Mouse (Mus musculus): ENCODE results near the gene Ak3. TPM values are rescaled to one million over a fixed set of nuclear protein-coding genes. Genes with fewer than 3 reads are reported as not detected.

Gene Ak3
- polyA plus RNA-seq, 1 experiment from 2014 or later, result 106 TPM

GRCm38 (mm10) chr19:29031788-29032187, 16.0 kb downstream of the Ak3 start:
- no peak overlapping the region for H3K4me3 ChIP-seq (ENCODE audit: low read length)
- H3K9ac ChIP-seq (replicated peaks; ENCODE audit: low read length), result no peak overlapping the region
- H3K9me3 ChIP-seq (ENCODE audit: low read length), result no peaks in the 10 kb centered on the region
- H3K27ac ChIP-seq (ENCODE audit: low read length), result no peak overlapping the region
- no peak for ATAC-seq (ENCODE audit: low FRiP score, low TSS enrichment)
- no peak overlapping the region for H3K4me2 ChIP-seq (replicated peaks; ENCODE audit: low read depth, low read length)
- no peaks in the 10 kb centered on the region for H3K4me1 ChIP-seq (ENCODE audit: insufficient read depth, low read length)
- WGBS, result 96% methylated on average over 3 of the region's 3 CpGs
- peaks cover 30% of the 10 kb centered on the region for H3K36me3 ChIP-seq (ENCODE audit: insufficient read depth, low read length)
- H3K27me3 ChIP-seq (ENCODE audit: insufficient read depth, low read length), result no peaks in the 10 kb centered on the region

GRCm38 (mm10) chr19:29024391-29024947, 23.3 kb downstream of the Ak3 start:
- WGBS, result 84% methylated on average over 11 of the region's 11 CpGs
- Histone ChIP-seq H3K9ac (replicated peaks; ENCODE audit: low read length) (no peak overlapping the region), H3K9me3 (ENCODE audit: low read length) (no peaks in the 10 kb centered on the region), H3K27me3 (ENCODE audit: insufficient read depth, low read length) (no peaks in the 10 kb centered on the region), H3K4me3 (ENCODE audit: low read length) (no peak overlapping the region), H3K4me1 (ENCODE audit: insufficient read depth, low read length) (no peaks in the 10 kb centered on the region), H3K4me2 (replicated peaks; ENCODE audit: low read depth, low read length) (no peak overlapping the region), H3K36me3 (ENCODE audit: insufficient read depth, low read length) (peaks cover 50% of the 10 kb centered on the region), H3K27ac (ENCODE audit: low read length) (no peak overlapping the region)
- no peak for ATAC-seq (ENCODE audit: low FRiP score, low TSS enrichment)

DNA sequence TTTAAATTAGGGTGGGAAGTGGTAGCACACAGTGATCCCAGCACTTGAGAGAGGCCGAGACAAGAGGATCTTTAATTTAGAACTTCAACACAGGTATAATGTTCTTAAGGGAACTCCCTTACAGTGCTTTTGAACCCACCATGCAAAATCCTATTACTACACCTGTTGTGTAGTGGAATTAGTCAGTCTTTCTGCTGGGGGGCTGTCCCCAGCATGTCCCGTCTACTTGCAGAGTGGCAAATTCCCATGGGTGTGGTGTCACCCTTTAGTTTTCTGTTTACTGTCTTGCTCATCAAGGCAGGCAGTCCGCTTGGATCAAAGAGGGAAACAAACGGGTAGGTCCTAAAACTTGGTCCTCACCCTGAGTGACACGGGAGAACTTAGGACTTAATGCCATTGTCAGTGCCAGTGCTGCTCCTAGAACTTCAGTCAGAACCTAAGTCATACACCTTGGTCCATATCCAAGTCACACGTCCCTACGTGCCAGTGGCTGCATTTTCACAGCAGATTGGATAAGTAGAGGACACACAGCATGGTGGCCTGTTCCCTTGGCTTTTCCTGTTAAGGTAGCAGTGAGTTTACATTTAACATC, 25.9 kb downstream of the Ak3 start:
- Histone ChIP-seq H3K36me3 (ENCODE audit: insufficient read depth, low read length) (peaks cover 62% of the 10 kb centered on the region), H3K27me3 (ENCODE audit: insufficient read depth, low read length) (no peaks in the 10 kb centered on the region), H3K4me3 (ENCODE audit: low read length) (no peak overlapping the region), H3K4me1 (ENCODE audit: insufficient read depth, low read length) (no peaks in the 10 kb centered on the region), H3K27ac (ENCODE audit: low read length) (no peak overlapping the region), H3K9me3 (ENCODE audit: low read length) (no peaks in the 10 kb centered on the region), H3K4me2 (replicated peaks; ENCODE audit: low read depth, low read length) (no peak overlapping the region), H3K9ac (replicated peaks; ENCODE audit: low read length) (no peak overlapping the region)
- no peak for ATAC-seq (ENCODE audit: low FRiP score, low TSS enrichment)
- WGBS, result 86% methylated on average over 7 of the region's 7 CpGs

DNA sequence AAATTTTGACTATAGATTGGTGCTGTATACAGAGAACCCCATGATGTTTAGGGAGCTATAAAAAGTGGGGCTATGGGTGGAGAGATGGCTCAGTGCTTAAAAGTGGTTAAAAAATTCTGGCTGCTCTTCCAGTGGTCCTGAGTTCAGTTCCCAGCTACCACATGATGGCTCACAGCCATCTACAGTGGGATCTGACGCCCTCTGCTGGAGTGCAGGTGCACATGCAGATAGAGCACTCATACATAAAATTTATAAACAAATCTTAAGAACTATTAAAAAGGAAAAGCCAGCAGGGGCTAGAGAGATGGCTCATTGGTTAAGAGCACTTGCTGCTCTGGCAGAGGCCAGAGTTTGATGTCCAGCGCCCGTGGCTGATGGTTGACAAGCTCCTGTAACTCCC, 28.1 kb downstream of the Ak3 start:
- Histone ChIP-seq H3K27ac (ENCODE audit: low read length) (no peak overlapping the region), H3K4me2 (replicated peaks; ENCODE audit: low read depth, low read length) (no peak overlapping the region), H3K36me3 (ENCODE audit: insufficient read depth, low read length) (peaks cover 51% of the 10 kb centered on the region), H3K4me3 (ENCODE audit: low read length) (no peak overlapping the region), H3K9me3 (ENCODE audit: low read length) (no peaks in the 10 kb centered on the region), H3K9ac (replicated peaks; ENCODE audit: low read length) (no peak overlapping the region), H3K27me3 (ENCODE audit: insufficient read depth, low read length) (no peaks in the 10 kb centered on the region), H3K4me1 (ENCODE audit: insufficient read depth, low read length) (no peaks in the 10 kb centered on the region)
- ATAC-seq (ENCODE audit: low FRiP score, low TSS enrichment), result no peak
- WGBS, result 90% methylated on average over 3 of the region's 3 CpGs

DNA sequence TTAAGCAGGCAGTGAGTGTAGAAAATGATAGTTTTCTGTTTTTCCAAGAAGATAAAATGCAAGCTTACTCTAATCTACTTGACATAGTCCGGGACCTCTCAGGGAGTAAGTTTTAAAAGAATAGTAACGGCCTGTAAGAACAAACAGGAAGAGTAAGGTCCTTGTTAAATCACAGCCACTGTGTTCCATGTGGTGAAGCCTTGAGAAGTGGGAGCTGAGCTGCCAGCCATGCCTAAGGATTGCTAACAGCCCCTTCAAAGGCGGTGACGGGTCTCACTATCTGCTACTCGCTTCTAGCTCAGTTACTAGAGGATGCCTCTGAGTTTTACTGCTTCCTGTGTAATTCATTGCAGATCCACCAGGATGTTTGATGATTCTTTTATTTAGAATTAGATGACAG, 31.0 kb downstream of the Ak3 start:
- H3K4me3 ChIP-seq (ENCODE audit: low read length), result no peak overlapping the region
- WGBS, result 51% methylated on average over 5 of the region's 5 CpGs
- 0 out of 2 replicates have a peak, but pooled peaks cover 2% of the 10 kb centered on the region for H3K4me1 ChIP-seq (ENCODE audit: insufficient read depth, low read length)
- H3K27ac ChIP-seq (ENCODE audit: low read length), result peak overlapping the region; percentile 46; the same call in 1 of the 2 replicates
- no peak overlapping the region for H3K9ac ChIP-seq (replicated peaks; ENCODE audit: low read length)
- no peak for ATAC-seq (ENCODE audit: low FRiP score, low TSS enrichment)
- H3K4me2 ChIP-seq (replicated peaks; ENCODE audit: low read depth, low read length), result no peak overlapping the region
- H3K27me3 ChIP-seq (ENCODE audit: insufficient read depth, low read length), result no peaks in the 10 kb centered on the region
- peaks cover 41% of the 10 kb centered on the region for H3K36me3 ChIP-seq (ENCODE audit: insufficient read depth, low read length)
- no peaks in the 10 kb centered on the region for H3K9me3 ChIP-seq (ENCODE audit: low read length)

DNA sequence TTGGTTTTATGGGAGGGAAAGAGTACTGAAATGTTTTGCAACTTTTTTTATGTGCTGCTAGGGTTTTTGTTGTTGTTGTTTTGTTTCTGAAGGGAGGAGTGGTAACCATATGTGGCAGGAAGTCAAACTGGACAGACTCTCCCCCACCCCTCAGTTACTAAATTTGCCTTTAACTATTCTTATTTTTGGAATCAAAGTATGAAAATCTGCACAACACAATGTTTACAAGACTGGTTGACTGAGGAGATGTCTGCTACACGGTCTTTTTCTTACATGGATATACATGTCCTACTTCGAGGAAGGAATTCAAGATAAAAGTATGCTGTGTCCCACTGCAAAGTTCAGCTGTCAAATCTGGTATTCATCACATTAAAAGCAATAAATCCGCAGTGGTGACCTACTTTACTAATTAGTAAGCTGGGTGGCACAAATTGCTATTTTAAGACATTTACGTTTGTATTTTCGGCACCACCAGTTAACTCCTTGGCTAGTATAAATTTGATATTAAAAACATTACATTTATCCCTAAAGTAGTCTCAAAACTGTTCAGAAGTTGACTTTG, 31.5 kb downstream of the Ak3 start:
- H3K36me3 ChIP-seq (ENCODE audit: insufficient read depth, low read length), result peaks cover 40% of the 10 kb centered on the region
- 0 out of 2 replicates have a peak, but pooled peaks cover 2% of the 10 kb centered on the region for H3K4me1 ChIP-seq (ENCODE audit: insufficient read depth, low read length)
- H3K27ac ChIP-seq (ENCODE audit: low read length), result peak overlapping the region; percentile 69; the same call in 1 of the 2 replicates
- WGBS, result 58% methylated on average over 5 of the region's 5 CpGs
- no peak for ATAC-seq (ENCODE audit: low FRiP score, low TSS enrichment)
- no peaks in the 10 kb centered on the region for H3K9me3 ChIP-seq (ENCODE audit: low read length)
- no peak overlapping the region for H3K4me2 ChIP-seq (replicated peaks; ENCODE audit: low read depth, low read length)
- no peak overlapping the region for H3K4me3 ChIP-seq (ENCODE audit: low read length)
- no peaks in the 10 kb centered on the region for H3K27me3 ChIP-seq (ENCODE audit: insufficient read depth, low read length)
- no peak overlapping the region for H3K9ac ChIP-seq (replicated peaks; ENCODE audit: low read length)

DNA sequence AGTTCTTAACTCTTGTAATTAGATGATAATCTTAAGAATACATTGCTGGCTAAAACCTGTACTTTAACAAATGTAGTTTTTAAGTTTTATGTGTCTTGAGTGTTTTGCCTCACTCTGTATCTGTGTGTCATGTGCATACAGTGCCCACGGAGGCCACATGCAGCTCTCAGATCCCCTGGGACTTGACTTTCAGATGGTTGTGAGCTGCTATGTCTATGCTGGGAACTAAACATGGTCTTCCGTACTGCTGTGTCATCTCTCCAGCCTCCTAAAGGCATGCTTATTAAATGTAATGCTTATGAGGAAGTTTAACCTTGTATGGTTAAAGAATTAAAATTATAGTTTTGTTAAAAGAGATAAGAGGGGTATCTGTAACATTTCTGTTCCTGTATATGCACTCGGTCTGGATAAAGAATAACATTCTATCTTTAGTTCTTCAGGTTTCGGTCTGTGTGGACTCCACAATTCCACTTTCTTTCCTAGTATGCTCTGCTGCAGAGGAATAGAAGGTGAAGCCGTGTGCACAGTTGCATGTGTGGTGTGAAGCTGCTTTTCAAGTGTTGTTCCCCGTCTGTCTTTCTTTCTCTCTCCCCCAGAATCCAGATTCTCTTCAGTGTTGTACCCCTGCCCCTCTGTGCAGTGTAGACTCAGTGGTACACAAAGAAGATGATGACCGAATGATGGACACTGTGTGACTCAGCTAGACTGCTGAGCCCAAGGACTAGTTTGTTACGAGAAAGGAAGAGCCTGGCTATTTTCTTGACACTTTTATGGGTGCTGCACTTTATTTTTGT, 32.2 kb downstream of the Ak3 start:
- Histone ChIP-seq H3K4me3 (ENCODE audit: low read length) (no peak overlapping the region), H3K9me3 (ENCODE audit: low read length) (no peaks in the 10 kb centered on the region), H3K4me1 (ENCODE audit: insufficient read depth, low read length) (0 out of 2 replicates have a peak, but pooled peaks cover 2% of the 10 kb centered on the region), H3K27me3 (ENCODE audit: insufficient read depth, low read length) (no peaks in the 10 kb centered on the region), H3K9ac (replicated peaks; ENCODE audit: low read length) (no peak overlapping the region), H3K4me2 (replicated peaks; ENCODE audit: low read depth, low read length) (no peak overlapping the region), H3K36me3 (ENCODE audit: insufficient read depth, low read length) (peaks cover 36% of the 10 kb centered on the region), H3K27ac (ENCODE audit: low read length) (peak overlapping the region; percentile 69; the same call in 1 of the 2 replicates)
- 60% methylated on average over 8 of the region's 8 CpGs for WGBS
- ATAC-seq (ENCODE audit: low FRiP score, low TSS enrichment), result peak; percentile 61; the same call in 1 of the 2 replicates

GRCm38 (mm10) chr19:29014466-29015055, 33.2 kb downstream of the Ak3 start:
- no peak overlapping the region for H3K4me2 ChIP-seq (replicated peaks; ENCODE audit: low read depth, low read length)
- peaks cover 26% of the 10 kb centered on the region for H3K36me3 ChIP-seq (ENCODE audit: insufficient read depth, low read length)
- ATAC-seq (ENCODE audit: low FRiP score, low TSS enrichment), result peak; percentile 61
- no peak overlapping the region for H3K4me3 ChIP-seq (ENCODE audit: low read length)
- 48% methylated on average over 5 of the region's 5 CpGs for WGBS
- H3K9me3 ChIP-seq (ENCODE audit: low read length), result no peaks in the 10 kb centered on the region
- H3K4me1 ChIP-seq (ENCODE audit: insufficient read depth, low read length), result 0 out of 2 replicates have a peak, but pooled peaks cover 2% of the 10 kb centered on the region
- 0 out of 2 replicates have a peak overlapping the region, but pooled peaks have one; percentile 11 for H3K27ac ChIP-seq (ENCODE audit: low read length)
- no peak overlapping the region for H3K9ac ChIP-seq (replicated peaks; ENCODE audit: low read length)
- no peaks in the 10 kb centered on the region for H3K27me3 ChIP-seq (ENCODE audit: insufficient read depth, low read length)

DNA sequence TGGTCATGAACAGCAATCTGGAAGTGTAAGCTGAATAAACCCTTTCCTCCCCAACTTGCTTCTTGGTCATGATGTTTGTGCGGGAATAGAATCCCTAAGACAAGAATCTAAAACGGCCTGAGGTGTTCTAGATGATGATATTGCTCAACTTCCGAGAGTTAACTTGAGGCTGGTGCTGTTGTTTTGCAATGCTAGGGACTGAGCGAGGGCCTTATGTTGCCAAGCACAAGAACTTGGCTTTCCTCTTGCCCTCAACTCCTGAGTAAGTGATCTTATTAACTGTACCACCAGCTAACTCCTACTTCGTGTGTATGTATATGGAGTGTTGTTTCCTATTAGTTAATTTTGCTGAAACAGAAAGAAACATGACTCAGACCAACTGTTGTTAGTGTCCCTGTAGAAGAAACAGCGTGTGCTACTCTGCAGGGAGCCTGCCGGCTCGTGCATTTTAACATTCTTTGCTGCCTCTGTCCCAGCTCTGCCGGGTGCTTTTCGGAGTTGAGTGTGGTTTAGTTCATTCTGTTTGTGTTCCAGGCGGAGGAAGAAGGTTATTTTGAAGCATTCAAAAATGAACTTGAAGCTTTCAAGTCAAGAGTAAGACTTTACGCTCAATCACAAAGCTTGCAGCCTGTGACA, 36.3 kb downstream of the Ak3 start:
- H3K4me3 ChIP-seq (ENCODE audit: low read length), result no peak overlapping the region
- WGBS, result 93% methylated on average over 12 of the region's 12 CpGs
- H3K9me3 ChIP-seq (ENCODE audit: low read length), result no peaks in the 10 kb centered on the region
- H3K4me1 ChIP-seq (ENCODE audit: insufficient read depth, low read length), result 0 out of 2 replicates have a peak, but pooled peaks cover 2% of the 10 kb centered on the region
- H3K9ac ChIP-seq (replicated peaks; ENCODE audit: low read length), result no peak overlapping the region
- no peak overlapping the region for H3K27ac ChIP-seq (ENCODE audit: low read length)
- H3K4me2 ChIP-seq (replicated peaks; ENCODE audit: low read depth, low read length), result no peak overlapping the region
- ATAC-seq (ENCODE audit: low FRiP score, low TSS enrichment), result no peak
- H3K27me3 ChIP-seq (ENCODE audit: insufficient read depth, low read length), result no peaks in the 10 kb centered on the region
- H3K36me3 ChIP-seq (ENCODE audit: insufficient read depth, low read length), result peaks cover 29% of the 10 kb centered on the region
